Mouse (Mus musculus) liver, adult (tissue): ENCODE measurements around the gene Spi1.

ENCODE experiments used
- GATA4 ChIP-seq: IDR thresholded peaks from 2 replicates; pipeline ENCODE4 v1.6.1; 2014; ENCODE audit warnings: mild to moderate bottlenecking, low read length; ENCODE audit not compliant: insufficient replicate concordance

The Spi1 gene

GRCm38 (mm10) chr2:91061849-91062481, 20.2 kb upstream of the Spi1 start:
- TF ChIP-seq GATA4: no peak

- no peak for TF ChIP-seq GATA4
These were observed 19.2 kb upstream of the Spi1 start for GRCm38 (mm10) chr2:91062779-91063606.

- TF ChIP-seq GATA4: no peak
These were observed 18.0 kb upstream of the Spi1 start for GRCm38 (mm10) chr2:91064211-91064610.

- no peak for TF ChIP-seq GATA4
These were observed 16.6 kb upstream of the Spi1 start for GRCm38 (mm10) chr2:91065544-91065943.

- TF ChIP-seq GATA4: no peak
These were observed 15.7 kb upstream of the Spi1 start for GRCm38 (mm10) chr2:91066455-91066854.

- no peak for TF ChIP-seq GATA4
These were observed 13.9 kb upstream of the Spi1 start for GRCm38 (mm10) chr2:91068162-91068871.

- no peak for TF ChIP-seq GATA4
These were observed 13.4 kb upstream of the Spi1 start for GRCm38 (mm10) chr2:91068872-91069165.

- no peak for TF ChIP-seq GATA4
These were observed 12.7 kb upstream of the Spi1 start for GRCm38 (mm10) chr2:91069306-91070000.

- peak; percentile 59; the same call in 1 of the 2 replicates for TF ChIP-seq GATA4
These were observed 12.0 kb upstream of the Spi1 start, which contains the start of gene Slc39a13 for GRCm38 (mm10) chr2:91070076-91070800. TSS of gene Slc39a13 (minus strand) at chr2:91070417.

- TF ChIP-seq GATA4: no peak
These were observed 11.1 kb upstream of the Spi1 start for GRCm38 (mm10) chr2:91071059-91071458.

GRCm38 (mm10) chr2:91072092-91072491, 10.1 kb upstream of the Spi1 start:
- no peak for TF ChIP-seq GATA4

- no peak for TF ChIP-seq GATA4
These were observed 4.3 kb upstream of the Spi1 start for GRCm38 (mm10) chr2:91077957-91078313.

GRCm38 (mm10) chr2:91078314-91079025, 3.7 kb upstream of the Spi1 start:
- TF ChIP-seq GATA4: no peak

GRCm38 (mm10) chr2:91079026-91079384, 3.2 kb upstream of the Spi1 start:
- TF ChIP-seq GATA4: no peak
